Mouse (Mus musculus) lung, adult 2 months (tissue): ENCODE measurements around the gene Slc16a10.

Experiments
- CTCF ChIP-seq: fragments of 200-500 bp; IDR thresholded peaks from 2 replicates; pipeline ENCODE4 v1.5.1; 2011; ENCODE audit warnings: mild to moderate bottlenecking, low read length, control low read depth; ENCODE audit not compliant: insufficient read depth
- POLR2A ChIP-seq: fragments of 200-500 bp; IDR thresholded peaks from 2 replicates; pipeline ENCODE4 v1.6.1; 2011; ENCODE audit warnings: low read depth, mild to moderate bottlenecking, control low read depth, low read length, borderline replicate concordance; ENCODE audit errors: extremely low read depth

DNA sequence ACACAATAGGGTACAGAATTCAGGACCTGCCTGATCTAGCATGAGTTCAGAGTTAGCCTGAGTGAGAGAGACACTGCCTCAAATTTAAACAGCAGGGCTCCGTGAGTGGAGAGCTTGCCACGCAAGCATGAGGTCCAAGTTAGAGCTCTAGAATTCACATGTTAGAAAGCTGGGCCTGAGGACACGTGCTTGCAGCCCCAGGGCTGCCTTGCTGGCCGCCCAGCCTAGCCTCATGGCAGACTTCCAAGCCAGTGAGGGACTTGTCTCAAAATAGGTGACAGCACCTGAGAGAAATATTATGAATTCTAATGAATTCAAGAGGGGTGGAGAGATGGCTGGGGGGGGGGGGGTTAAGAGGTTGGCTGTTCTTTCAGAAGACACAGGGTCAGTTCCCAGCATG lies 134.1 kb downstream of the Slc16a10 start:
- no peak for TF ChIP-seq CTCF
- no peak for TF ChIP-seq POLR2A
